Mouse (Mus musculus): Measurements from ENCODE around the gene Tldc2.

DNA sequence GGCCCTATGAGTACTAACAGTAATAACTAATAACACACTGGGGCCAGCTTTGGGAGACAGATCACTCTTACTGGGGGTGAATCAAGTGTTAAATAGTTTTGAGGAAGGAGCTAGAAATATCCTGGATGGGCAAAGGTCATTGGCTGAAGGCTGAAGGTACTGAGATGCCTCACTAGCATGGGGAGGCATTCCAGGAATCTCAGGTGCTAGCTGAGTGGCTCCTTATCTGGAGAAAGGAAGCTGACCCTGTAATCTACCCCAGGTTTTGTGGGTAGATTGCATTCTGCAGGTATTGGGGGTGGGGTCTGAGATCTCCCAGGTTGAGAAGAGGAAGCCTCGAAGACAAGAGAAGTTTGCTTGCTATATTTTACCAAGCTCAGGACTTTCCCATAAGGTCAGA is 58.3 kb downstream of the Tldc2 start:
- no peak for TF ChIP-seq POLR2A (IDR thresholded peaks at IDR 0.05; ENCODE audit: borderline replicate concordance, extremely low read depth, low read depth, low read length)
- TF ChIP-seq CTCF (IDR thresholded peaks at IDR 0.05; ENCODE audit: insufficient read depth, low read length), result no peak

Data from lung, adult 2 months (tissue).